Mouse (Mus musculus) brain, embryonic 14.5 days (tissue): Measurements from ENCODE around the gene Tigit.

Experiments
- CTCF ChIP-seq: fragments of 200-500 bp; IDR thresholded peaks from 2 replicates; pipeline ENCODE4 v1.5.1; 2012; ENCODE audit warnings: inconsistent platforms, mild to moderate bottlenecking, moderate library complexity, borderline replicate concordance; ENCODE audit not compliant: insufficient read depth, insufficient read length; ENCODE audit errors: extremely low read depth
- POLR2A ChIP-seq: fragments of 200-500 bp; IDR thresholded peaks from 2 replicates; pipeline ENCODE4 v1.6.1; 2012; ENCODE audit warnings: mild to moderate bottlenecking, inconsistent platforms, borderline replicate concordance; ENCODE audit not compliant: poor library complexity, insufficient read depth, insufficient read length, severe bottlenecking; ENCODE audit errors: extremely low read depth

- no peak for TF ChIP-seq CTCF
- TF ChIP-seq POLR2A = no peak
These were observed 46.6 kb downstream of the Tigit start for GRCm38 (mm10) chr16:43617346-43617745.
